Mouse (Mus musculus) heart, embryonic 11.5 days (tissue): ENCODE results near the gene Slc1a6. TPM values are rescaled to one million over a fixed set of nuclear protein-coding genes. Genes with fewer than 3 reads are reported as not detected.

Source experiments
- ATAC-seq: fragments of 200-750 bp; cut with Nextera tagmentation; replicated peaks from 2 replicates; pipeline ENCODE4 v1.8.0; 2017; ENCODE audit warnings: moderate library complexity; ENCODE audit not compliant: insufficient number of reproducible peaks, low FRiP score, low TSS enrichment
- H3K27ac ChIP-seq: fragments of 300-500 bp; sonication (generic); 2 replicates; pipeline ENCODE4 v1.5.1; 2014; ENCODE audit warnings: mild to moderate bottlenecking, low read depth, low read length
- H3K27me3 ChIP-seq: fragments of 300-500 bp; sonication (generic); 2 replicates; pipeline ENCODE4 v1.6.1; 2014; ENCODE audit warnings: mild to moderate bottlenecking, low read length, mixed read lengths; ENCODE audit not compliant: control insufficient read depth, insufficient read depth
- H3K36me3 ChIP-seq: fragments of 300-500 bp; sonication (generic); 2 replicates; pipeline ENCODE4 v1.6.1; 2014; ENCODE audit warnings: mild to moderate bottlenecking, low read length, moderate library complexity, mixed read lengths; ENCODE audit not compliant: control insufficient read depth, insufficient read depth
- H3K4me1 ChIP-seq: fragments of 300-500 bp; sonication (generic); 2 replicates; pipeline ENCODE4 v1.6.1; 2014; ENCODE audit warnings: low read length; ENCODE audit not compliant: control insufficient read depth, insufficient read depth
- H3K4me2 ChIP-seq: fragments of 300-500 bp; sonication (generic); 2 replicates; pipeline ENCODE4 v1.6.1; 2014; ENCODE audit warnings: mild to moderate bottlenecking, moderate library complexity
- H3K4me3 ChIP-seq: fragments of 300-500 bp; sonication (generic); 2 replicates; pipeline ENCODE4 v1.5.1; 2014; ENCODE audit warnings: low read depth, low read length
- H3K9ac ChIP-seq: fragments of 300-500 bp; sonication (generic); 2 replicates; pipeline ENCODE4 v1.6.1; 2014; ENCODE audit warnings: mild to moderate bottlenecking, low read depth, low read length, moderate library complexity
- H3K9me3 ChIP-seq: fragments of 300-500 bp; sonication (generic); replicated peaks from 2 replicates; pipeline ENCODE4 v1.6.1; 2016; ENCODE audit warnings: low read length; ENCODE audit not compliant: control insufficient read depth
- WGBS: fragments of 180-500 bp; shearing (Covaris S2); extraction: QIAGEN DNeasy Blood & Tissue Kit; methylation state at CpG from one replicate; pipeline ENCODE4 v1.1.7; 2014; ENCODE audit not compliant: insufficient replicate concordance; 5-methylcytosine and 5-hydroxymethylcytosine counted together
- polyA plus RNA-seq: library from polyadenylated mRNA; unstranded; fragments of >200 nt; fragmentation: Nextera tagmentation; extraction: Ambion mirVana; gene quantifications from 2 replicates; pipeline ENCODE4 v1.2.1, GENCODE M21; 2014

Gene Slc1a6
- 0.35 and 0.43 TPM in 2 replicates for polyA plus RNA-seq

GRCm38 (mm10) chr10:78779981-78780651 is at the start of gene Slc1a6:
TSS of gene Slc1a6 (plus strand) at chr10:78780496.
- H3K27me3 ChIP-seq: peaks cover 2% of the 10 kb centered on the region; the same call in 1 of the 2 replicates
- no peak within 1 kb of the TSS for H3K27ac ChIP-seq
- 2% methylated on average over 47 of the region's 54 CpGs for WGBS
- peak within 1 kb of the TSS; percentile 90 for H3K4me2 ChIP-seq
- no peaks in the 10 kb centered on the region for H3K4me1 ChIP-seq
- ATAC-seq: peak; percentile 64
- H3K9me3 ChIP-seq: no peaks in the 10 kb centered on the region
- no peaks in the 10 kb centered on the region for H3K36me3 ChIP-seq
- H3K4me3 ChIP-seq: peak within 1 kb of the TSS; percentile 55
- H3K9ac ChIP-seq: peak within 1 kb of the TSS; percentile 56

GRCm38 (mm10) chr10:78739821-78740220 is 40.5 kb upstream of the Slc1a6 start:
- no peak for ATAC-seq
- H3K9ac ChIP-seq: no peak overlapping the region
- no peak overlapping the region for H3K27ac ChIP-seq
- no peaks in the 10 kb centered on the region for H3K27me3 ChIP-seq
- no peaks in the 10 kb centered on the region; the same call in 1 of the 2 replicates for H3K9me3 ChIP-seq
- no peaks in the 10 kb centered on the region for H3K4me1 ChIP-seq
- no peaks in the 10 kb centered on the region for H3K36me3 ChIP-seq
- WGBS: 62% methylated on average over 4 of the region's 4 CpGs
- H3K4me3 ChIP-seq: no peak overlapping the region
- H3K4me2 ChIP-seq: no peak overlapping the region

GRCm38 (mm10) chr10:78743721-78744120 is 36.6 kb upstream of the Slc1a6 start:
- 0 out of 2 replicates have a peak, but pooled peaks cover 1% of the 10 kb centered on the region for H3K27me3 ChIP-seq
- no peaks in the 10 kb centered on the region; the same call in 1 of the 2 replicates for H3K9me3 ChIP-seq
- ATAC-seq: no peak
- no peak overlapping the region for H3K9ac ChIP-seq
- H3K4me1 ChIP-seq: peaks cover 6% of the 10 kb centered on the region; the same call in 1 of the 2 replicates
- no peaks in the 10 kb centered on the region for H3K36me3 ChIP-seq
- no peak overlapping the region for H3K4me3 ChIP-seq
- H3K27ac ChIP-seq: no peak overlapping the region
- no peak overlapping the region for H3K4me2 ChIP-seq

GRCm38 (mm10) chr10:78745453-78746232 is 34.7 kb upstream of the Slc1a6 start:
- Histone ChIP-seq H3K27ac (no peak overlapping the region), H3K4me3 (no peak overlapping the region), H3K27me3 (0 out of 2 replicates have a peak, but pooled peaks cover 2% of the 10 kb centered on the region), H3K4me2 (no peak overlapping the region), H3K4me1 (peaks cover 6% of the 10 kb centered on the region; the same call in 1 of the 2 replicates), H3K9ac (no peak overlapping the region), H3K9me3 (no peaks in the 10 kb centered on the region; the same call in 1 of the 2 replicates), H3K36me3 (no peaks in the 10 kb centered on the region)
- 49% methylated on average over 4 of the region's 4 CpGs for WGBS
- ATAC-seq: no peak

GRCm38 (mm10) chr10:78747035-78747721 is 33.1 kb upstream of the Slc1a6 start:
- Histone ChIP-seq H3K4me3 (peak overlapping the region; percentile 39), H3K36me3 (no peaks in the 10 kb centered on the region), H3K27me3 (peaks cover 11% of the 10 kb centered on the region; the same call in 1 of the 2 replicates), H3K27ac (no peak overlapping the region), H3K4me2 (peak overlapping the region; percentile 72), H3K9ac (no peak overlapping the region), H3K9me3 (no peaks in the 10 kb centered on the region), H3K4me1 (peaks cover 6% of the 10 kb centered on the region; the same call in 1 of the 2 replicates)
- whole genome bisulfite sequencing: 1% methylated on average over 27 of the region's 27 CpGs
- ATAC-seq: peak; percentile 56

GRCm38 (mm10) chr10:78748161-78748560 is 32.1 kb upstream of the Slc1a6 start:
- Histone ChIP-seq H3K4me3 (no peak overlapping the region), H3K9ac (no peak overlapping the region), H3K4me2 (no peak overlapping the region), H3K27me3 (peaks cover 11% of the 10 kb centered on the region; the same call in 1 of the 2 replicates), H3K9me3 (no peaks in the 10 kb centered on the region), H3K36me3 (no peaks in the 10 kb centered on the region), H3K4me1 (peaks cover 6% of the 10 kb centered on the region; the same call in 1 of the 2 replicates), H3K27ac (no peak overlapping the region)
- WGBS: 61% methylated on average over 13 of the region's 13 CpGs
- ATAC-seq: no peak

- H3K27me3 ChIP-seq: peaks cover 11% of the 10 kb centered on the region; the same call in 1 of the 2 replicates
- H3K4me3 ChIP-seq: no peak overlapping the region
- no peak overlapping the region for H3K4me2 ChIP-seq
- no peaks in the 10 kb centered on the region for H3K9me3 ChIP-seq
- WGBS: 84% methylated on average over 6 of the region's 6 CpGs
- peaks cover 6% of the 10 kb centered on the region; the same call in 1 of the 2 replicates for H3K4me1 ChIP-seq
- no peaks in the 10 kb centered on the region for H3K36me3 ChIP-seq
- ATAC-seq: no peak
- H3K27ac ChIP-seq: no peak overlapping the region
- no peak overlapping the region for H3K9ac ChIP-seq
Observed at GRCm38 (mm10) chr10:78748946-78749345, 31.4 kb upstream of the Slc1a6 start.

- peak; percentile 78 for ATAC-seq
- WGBS: 1% methylated on average over 61 of the region's 61 CpGs
- Histone ChIP-seq H3K9me3 (no peaks in the 10 kb centered on the region), H3K9ac (peak within 1 kb of the TSS; percentile 62), H3K27ac (no peak within 1 kb of the TSS), H3K27me3 (peaks cover 11% of the 10 kb centered on the region; the same call in 1 of the 2 replicates), H3K4me1 (no peaks in the 10 kb centered on the region), H3K36me3 (no peaks in the 10 kb centered on the region), H3K4me3 (peak within 1 kb of the TSS; percentile 44), H3K4me2 (peak within 1 kb of the TSS; percentile 67)
Observed at GRCm38 (mm10) chr10:78752452-78753191, 27.7 kb upstream of the Slc1a6 start, which contains the start of gene Ccdc105. TSS of gene Ccdc105 (minus strand) at chr10:78753065.
